Mouse (Mus musculus) embryo, embryonic 10 days (tissue): Measurements from ENCODE around the gene Gm28230.

Experiments used
- DNase-seq: peaks from one replicate; pipeline ENCODE4 v3.0.0-alpha.2; 2015; ENCODE audit warnings: low spot score

Gene Gm28230

DNA sequence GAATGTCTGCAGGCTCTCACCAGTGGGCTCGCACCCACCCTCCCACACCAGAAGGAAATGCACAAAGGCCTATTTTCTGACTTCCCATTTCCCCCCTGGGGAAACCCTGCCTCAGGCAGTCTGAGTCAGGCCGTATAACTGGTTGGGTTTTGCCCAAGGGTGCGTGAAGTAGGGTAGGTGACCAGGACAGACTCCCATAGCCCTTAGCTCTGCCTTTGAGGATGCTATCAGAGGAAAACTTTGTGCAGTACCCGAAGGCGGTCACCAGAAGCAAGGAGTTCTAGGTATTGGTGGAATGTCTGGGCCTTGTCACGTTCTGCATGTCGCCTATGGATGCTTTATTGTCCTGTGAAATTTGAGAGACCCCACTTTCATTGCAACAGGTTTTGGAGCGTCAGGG, 3.6 kb upstream of the Gm28230 start:
- no peak for DNase-seq

GRCm38 (mm10) chr2:74724244-74725015, 2.1 kb upstream of the Gm28230 start:
- DNase-seq: peak; percentile 40

DNA sequence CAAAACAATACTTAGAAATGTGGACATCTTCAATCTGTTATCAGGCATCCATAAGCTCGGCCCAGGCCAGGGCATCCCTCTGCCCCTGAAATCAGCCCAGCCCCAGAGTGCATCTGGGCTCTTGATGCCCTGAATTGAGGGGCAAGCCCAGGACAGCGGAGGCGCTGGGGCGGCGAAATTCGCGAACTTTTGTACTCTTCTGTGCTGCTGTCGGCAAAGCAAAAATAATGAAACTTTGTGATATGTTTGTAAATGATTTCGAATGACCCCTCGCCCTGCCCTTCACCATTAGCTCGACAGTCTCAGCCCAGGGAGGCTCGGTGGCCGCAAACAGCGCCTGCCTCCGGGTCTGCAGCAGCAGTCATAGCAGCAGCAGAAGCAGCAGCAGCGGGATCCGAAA, 1.4 kb upstream of the Gm28230 start:
- DNase-seq: peak; percentile 52

- peak; percentile 66 for DNase-seq
Observed at GRCm38 (mm10) chr2:74726973-74727639, 578 bp downstream of the Gm28230 start.

- peak; percentile 45 for DNase-seq
Observed at GRCm38 (mm10) chr2:74727640-74728302, 1.2 kb downstream of the Gm28230 start.

- peak; percentile 46 for DNase-seq
Observed at GRCm38 (mm10) chr2:74728303-74728680, 1.8 kb downstream of the Gm28230 start.

DNA sequence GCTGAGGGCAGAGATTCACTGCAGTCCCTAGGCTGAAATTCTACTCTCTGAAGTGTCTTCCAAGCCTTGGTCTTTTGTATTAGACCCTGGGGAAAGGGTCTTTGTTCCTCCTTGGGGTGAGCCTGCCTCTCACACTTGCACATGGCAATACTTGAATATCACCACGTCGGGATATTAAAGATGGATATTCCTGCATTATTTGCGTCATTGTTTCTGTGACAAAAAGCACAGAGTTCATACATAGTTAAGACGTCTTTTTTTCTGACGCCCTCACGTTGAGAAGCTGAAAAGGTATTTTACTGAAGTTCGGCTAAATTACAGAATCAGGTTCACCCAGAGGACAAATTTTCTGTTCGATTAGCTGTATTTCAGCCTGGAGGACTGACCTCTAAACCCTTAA, 3.8 kb downstream of the Gm28230 start:
- DNase-seq: peak; percentile 63

- DNase-seq: no peak
Observed at GRCm38 (mm10) chr2:74731055-74731454, 4.5 kb downstream of the Gm28230 start.

- DNase-seq: no peak
Observed at GRCm38 (mm10) chr2:74731799-74732512, 5.4 kb downstream of the Gm28230 start.

DNA sequence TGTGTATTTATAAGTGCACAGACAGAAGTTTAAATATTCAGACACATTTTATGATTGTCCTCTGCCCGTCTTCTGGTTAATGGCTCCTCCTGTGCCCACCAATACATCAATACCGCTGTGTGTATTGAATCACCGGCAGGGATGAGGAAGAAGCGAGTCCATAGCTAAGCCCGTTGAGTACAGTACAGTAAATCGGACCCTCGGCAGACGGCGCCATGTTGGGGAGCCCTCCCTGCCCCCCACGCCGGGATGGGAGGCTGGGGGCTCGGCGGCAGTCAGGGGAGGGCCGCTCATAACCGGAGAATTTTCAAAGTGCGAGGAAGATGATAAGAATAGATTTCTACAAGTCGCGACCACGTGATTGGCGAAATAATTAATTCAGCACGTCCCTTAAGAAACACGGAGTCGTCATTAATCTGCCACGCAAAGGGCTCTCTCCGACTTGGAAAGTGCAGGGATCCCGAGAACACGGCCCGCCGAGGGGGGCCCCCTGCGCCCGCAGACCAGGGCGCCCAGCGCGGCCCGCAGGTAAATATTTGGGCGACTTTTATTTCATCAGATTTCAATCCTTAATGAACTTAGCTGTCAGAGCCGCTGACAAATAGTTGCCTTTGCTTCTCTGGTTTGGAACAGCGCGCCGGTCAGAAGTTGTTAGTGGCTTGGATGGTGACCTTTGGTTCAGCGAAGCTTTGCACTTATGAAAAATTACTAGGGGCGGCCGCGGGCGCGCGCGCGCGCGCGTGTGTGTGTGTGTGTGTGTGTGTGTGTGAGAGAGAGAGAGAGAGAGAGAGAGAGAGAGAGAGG, 6.2 kb downstream of the Gm28230 start:
- DNase-seq: peak; percentile 67

- DNase-seq: peak; percentile 78
Observed at GRCm38 (mm10) chr2:74733317-74733661, 6.8 kb downstream of the Gm28230 start.

GRCm38 (mm10) chr2:74733765-74734164, 7.2 kb downstream of the Gm28230 start:
- DNase-seq: peak; percentile 45

DNA sequence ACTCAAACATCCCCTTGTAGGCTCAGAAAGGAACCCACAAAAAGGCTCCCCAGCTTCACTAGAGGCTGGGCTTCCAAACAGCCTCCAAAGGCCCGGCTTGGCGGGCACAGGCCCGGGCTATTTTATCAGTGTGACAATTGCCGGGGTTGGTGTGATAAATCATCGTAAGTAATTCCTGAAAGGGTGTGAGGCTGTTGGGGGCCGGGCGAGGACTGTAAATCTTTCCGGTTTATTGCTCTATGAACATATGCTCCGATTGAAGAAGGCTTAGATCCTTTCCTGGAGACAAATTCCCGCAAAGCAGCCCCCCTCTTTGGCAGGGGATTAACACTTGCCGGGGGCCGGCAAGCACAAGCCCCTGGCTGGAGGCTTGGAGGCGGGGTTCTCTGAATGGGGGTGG, 7.9 kb downstream of the Gm28230 start:
- DNase-seq: no peak

DNA sequence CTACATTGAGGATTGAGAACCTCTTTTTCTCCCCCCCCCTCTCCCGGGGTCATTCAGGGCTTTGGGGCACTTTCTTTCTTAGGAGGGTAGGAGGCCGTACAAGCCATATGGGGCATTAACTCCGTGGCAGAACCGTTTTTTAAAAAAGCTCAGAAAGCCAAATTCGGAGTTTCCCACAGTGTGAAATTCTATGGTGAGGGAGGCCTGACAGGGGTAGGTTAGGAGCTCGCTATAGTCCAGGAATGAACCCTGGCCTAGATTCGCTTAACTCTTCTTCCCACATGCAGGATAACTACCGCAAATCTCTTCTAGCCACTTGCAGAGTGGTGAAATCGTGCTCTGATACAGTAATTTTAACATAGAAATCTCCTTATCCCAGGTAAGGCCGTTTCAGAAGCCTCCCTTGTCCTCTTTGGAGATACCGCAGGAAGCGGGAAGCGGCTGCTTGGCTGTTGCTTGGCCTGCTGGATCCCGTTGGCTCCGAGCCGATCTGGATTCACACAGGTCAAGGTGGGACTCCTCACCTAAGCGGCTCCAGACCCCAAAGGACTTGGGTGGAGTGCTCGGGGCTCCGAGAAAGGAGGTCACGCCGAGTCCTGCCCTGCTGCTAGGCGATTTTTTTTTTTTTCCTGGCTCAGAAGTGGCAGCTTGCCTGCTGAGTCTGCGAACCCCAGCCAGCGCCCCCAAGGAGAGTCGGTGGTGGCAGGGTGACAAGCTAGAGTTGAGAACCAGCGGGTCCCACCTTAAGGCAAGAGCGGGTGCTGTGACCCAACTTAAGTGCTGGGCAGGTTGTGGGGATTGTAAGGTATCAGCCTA, 8.7 kb downstream of the Gm28230 start:
- peak; percentile 47 for DNase-seq

- DNase-seq: peak; percentile 62
Observed at GRCm38 (mm10) chr2:74735851-74736687, 9.5 kb downstream of the Gm28230 start.

- peak; percentile 60 for DNase-seq
Observed at GRCm38 (mm10) chr2:74736688-74737577, 10.4 kb downstream of the Gm28230 start.

DNA sequence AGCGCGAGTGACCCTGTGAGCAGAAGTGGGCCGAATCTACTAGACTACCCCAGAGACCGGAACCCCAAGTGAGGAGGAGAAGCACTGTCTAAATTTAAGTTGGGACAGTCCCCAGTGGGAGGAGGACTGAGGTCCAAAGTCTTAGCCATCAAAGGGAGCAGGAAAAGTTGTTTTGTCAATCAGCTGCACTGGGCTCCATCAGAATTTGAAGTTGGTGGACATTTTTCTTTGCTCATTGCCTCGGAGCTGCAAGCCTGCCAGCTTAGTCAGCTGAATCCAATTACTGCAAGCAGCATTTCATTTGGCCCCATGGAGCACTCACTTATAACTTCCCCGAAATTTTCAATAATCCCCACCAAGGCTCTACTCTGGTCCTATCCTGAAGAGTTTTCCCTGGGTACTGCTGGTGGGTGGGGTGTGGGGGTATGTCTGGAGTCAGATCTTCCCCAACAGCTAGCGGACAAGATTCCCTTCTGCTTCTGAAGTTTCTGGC, 11.1 kb downstream of the Gm28230 start:
- DNase-seq: peak; percentile 36

DNA sequence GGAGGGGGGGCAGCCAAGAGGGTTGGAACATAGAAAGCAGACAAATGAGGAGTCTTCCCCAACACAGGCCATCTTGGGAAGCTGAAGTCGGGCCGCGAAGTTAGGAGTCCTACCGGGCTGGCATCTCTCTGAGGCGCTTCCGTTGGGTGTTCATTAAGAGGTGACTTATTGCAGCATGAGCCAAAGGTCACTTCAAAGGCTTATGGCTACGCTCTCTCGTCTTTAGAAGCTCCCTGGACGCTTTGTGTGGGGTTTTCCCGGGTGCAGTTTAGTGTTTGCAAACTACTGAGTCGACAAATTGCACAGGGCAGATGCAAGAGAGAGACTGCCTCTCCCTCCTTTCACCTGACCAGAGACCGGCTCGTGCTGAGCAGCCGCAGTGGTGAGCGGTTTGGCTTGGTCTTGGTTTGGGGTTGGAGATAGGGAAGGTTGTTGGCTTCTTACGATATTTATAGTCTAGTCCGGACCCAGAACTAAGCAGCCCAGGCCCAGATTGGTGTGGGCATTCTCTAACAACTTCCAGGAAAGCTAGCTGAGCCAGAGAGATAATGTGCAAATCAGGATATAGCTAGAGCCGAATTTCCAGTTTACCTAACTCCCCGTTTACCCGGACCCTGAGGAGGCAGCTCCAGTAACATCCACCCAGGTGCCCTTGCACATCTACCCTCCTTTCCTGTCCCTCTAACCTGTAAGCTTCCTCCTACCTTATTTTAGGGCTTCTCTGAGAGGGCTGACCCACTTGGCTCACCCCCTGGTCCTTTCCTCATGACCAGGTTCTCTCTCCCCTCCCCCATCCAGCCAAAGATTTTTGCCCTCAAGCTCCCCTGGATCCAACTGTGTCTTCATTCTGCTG, 12.3 kb downstream of the Gm28230 start:
- peak; percentile 86 for DNase-seq
